10 mouse cellular contexts compared by ENCODE assay signal in the genomic region with DNA sequence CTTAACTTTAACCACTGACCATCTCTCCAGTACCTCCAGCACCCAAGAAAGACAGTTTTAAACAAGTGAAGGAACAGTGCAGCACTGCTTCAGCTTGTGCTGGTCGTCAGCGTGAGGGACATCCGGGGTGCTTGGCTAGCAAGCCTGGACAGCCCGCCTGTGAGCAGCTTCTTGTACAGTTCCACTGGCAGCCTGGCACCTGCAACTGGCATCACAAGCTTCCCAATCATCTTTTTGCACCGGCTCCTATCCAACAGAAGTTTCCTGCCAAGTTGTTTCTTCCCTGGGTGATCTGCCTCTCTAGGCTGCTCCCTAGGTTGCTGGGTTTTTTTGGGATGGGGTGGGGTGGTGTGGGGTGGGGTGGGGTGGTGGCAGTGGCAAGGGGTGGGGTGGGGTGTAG.
DNase-seq lines count a peak whose midpoint lies in the region; ATAC-seq and TF ChIP-seq lines count a peak whose summit lies in the region.
"Had no signal": no experiment of that assay in that cellular context is flagged by ENCODE, and none has a peak within 500 bp of the region (broad histone marks: within the 10 kb centered on the region; RNA-seq: fewer than 3 reads in every experiment).

No protein-coding gene starts in this region.

- intact Hi-C loops in heart, adult 2 months (cut with DNase I) = no loop called here

- no peak for TF ChIP-seq CTCF in heart, adult 2 months (IDR thresholded peaks at IDR 0.05)
- no peak for TF ChIP-seq CTCF in midbrain, postnatal 0 days (IDR thresholded peaks at IDR 0.05)

- no peak overlapping the region for H3K27ac ChIP-seq in heart, adult 2 months
- H3K27ac ChIP-seq in heart, embryonic 11.5 days (ENCODE audit: low read depth, low read length) = no peak overlapping the region
- no peak overlapping the region for H3K27ac ChIP-seq in midbrain, postnatal 0 days (ENCODE audit: low read depth, low read length)
- H3K27ac ChIP-seq in midbrain, embryonic 14.5 days (replicated peaks; ENCODE audit: low read depth, low read length) = no peak overlapping the region
- H3K27ac ChIP-seq: macrophage had no signal

- no peaks in the 10 kb centered on the region for H3K36me3 ChIP-seq in heart, adult 2 months (ENCODE audit: control insufficient read depth, insufficient read depth, low read length)
- H3K36me3 ChIP-seq in heart, embryonic 11.5 days (ENCODE audit: control insufficient read depth, insufficient read depth, low read length) = no peaks in the 10 kb centered on the region
- H3K36me3 ChIP-seq in midbrain, postnatal 0 days (ENCODE audit: insufficient read depth, low read length) = no peaks in the 10 kb centered on the region
- H3K36me3 ChIP-seq in midbrain, embryonic 14.5 days (ENCODE audit: control insufficient read depth, insufficient read depth, low read length) = no peaks in the 10 kb centered on the region

- no peaks in the 10 kb centered on the region for H3K27me3 ChIP-seq in heart, adult 2 months (ENCODE audit: control insufficient read depth, insufficient read depth, low read length)
- no peaks in the 10 kb centered on the region for H3K27me3 ChIP-seq in heart, embryonic 11.5 days (ENCODE audit: control insufficient read depth, insufficient read depth, low read length)
- no peaks in the 10 kb centered on the region for H3K27me3 ChIP-seq in midbrain, postnatal 0 days (ENCODE audit: insufficient read depth, low read length)
- H3K27me3 ChIP-seq in midbrain, embryonic 14.5 days (ENCODE audit: control insufficient read depth, insufficient read depth, low read length) = no peaks in the 10 kb centered on the region

- H3K4me3 ChIP-seq in heart, adult 2 months = no peak overlapping the region
- no peak overlapping the region for H3K4me3 ChIP-seq in heart, embryonic 11.5 days (ENCODE audit: low read depth, low read length)
- no peak overlapping the region for H3K4me3 ChIP-seq in midbrain, postnatal 0 days (ENCODE audit: low read depth, low read length)
- no peak overlapping the region for H3K4me3 ChIP-seq in midbrain, embryonic 14.5 days (replicated peaks; ENCODE audit: low read depth, low read length)

- no peak for ATAC-seq in heart, embryonic 11.5 days (replicated peaks; ENCODE audit: insufficient number of reproducible peaks, low FRiP score, low TSS enrichment)
- no peak for ATAC-seq in midbrain, postnatal 0 days (ENCODE audit: low FRiP score)
- ATAC-seq in midbrain, embryonic 14.5 days (ENCODE audit: low FRiP score, low TSS enrichment) = no peak

- H3K79me2 ChIP-seq in heart, adult 2 months (replicated peaks; ENCODE audit: control insufficient read depth, insufficient read depth, low read length) = no peaks in the 10 kb centered on the region

- TF ChIP-seq EP300 in heart, adult 2 months (IDR thresholded peaks at IDR 0.05; ENCODE audit: insufficient read depth, low read depth, low read length) = no peak

- H3K9ac ChIP-seq in heart, adult 2 months (ENCODE audit: low read depth, low read length) = no peak overlapping the region
- no peak overlapping the region for H3K9ac ChIP-seq in heart, embryonic 11.5 days (ENCODE audit: low read depth, low read length)
- no peak overlapping the region for H3K9ac ChIP-seq in midbrain, postnatal 0 days (replicated peaks; ENCODE audit: low read length, poor library complexity, severe bottlenecking)
- H3K9ac ChIP-seq in midbrain, embryonic 14.5 days (replicated peaks; ENCODE audit: low read length) = no peak overlapping the region

- DNase-seq in heart, adult 2 months = peak; percentile 38 to 68
- peak; percentile 12 for DNase-seq in midbrain, postnatal 0 days (ENCODE audit: low spot score)
- no peak for DNase-seq in midbrain, embryonic 14.5 days
- DNase-seq in heart, adult 8-10 months (ENCODE audit: low spot score) = peak; percentile 56
- DNase-seq in right cerebral cortex, postnatal 4 days = peak; percentile 40
- DNase-seq in spleen, postnatal 10 days (ENCODE audit: low spot score in 2 of 2) = no peak
- DNase-seq: kidney, adult 8-10 months; liver had no signal

- 55% methylated on average over 5 of the region's 5 CpGs for whole genome bisulfite sequencing in heart, adult 2 months
- 83% methylated on average over 5 of the region's 5 CpGs for WGBS in heart, embryonic 11.5 days (ENCODE audit: insufficient replicate concordance)
- 80% methylated on average over 5 of the region's 5 CpGs for WGBS in midbrain, postnatal 0 days
- 83% methylated on average over 5 of the region's 5 CpGs for WGBS in midbrain, embryonic 14.5 days

- H3K4me2 ChIP-seq in heart, embryonic 11.5 days = no peak overlapping the region
- no peak overlapping the region for H3K4me2 ChIP-seq in midbrain, postnatal 0 days (ENCODE audit: low read depth, low read length, poor library complexity, severe bottlenecking)
- no peak overlapping the region for H3K4me2 ChIP-seq in midbrain, embryonic 14.5 days (ENCODE audit: low read length)

- peaks cover 4% of the 10 kb centered on the region; the same call in 1 of the 2 replicates for H3K9me3 ChIP-seq in heart, embryonic 11.5 days (replicated peaks; ENCODE audit: control insufficient read depth, low read length)
- no peaks in the 10 kb centered on the region for H3K9me3 ChIP-seq in midbrain, postnatal 0 days (ENCODE audit: low read length)
- no peaks in the 10 kb centered on the region for H3K9me3 ChIP-seq in midbrain, embryonic 14.5 days (ENCODE audit: control insufficient read depth, low read length)

- H3K4me1 ChIP-seq in heart, adult 2 months (ENCODE audit: control insufficient read depth, insufficient read depth, low read length) = no peaks in the 10 kb centered on the region
- H3K4me1 ChIP-seq in heart, embryonic 11.5 days (ENCODE audit: control insufficient read depth, insufficient read depth, low read length) = no peaks in the 10 kb centered on the region
- no peaks in the 10 kb centered on the region for H3K4me1 ChIP-seq in midbrain, postnatal 0 days (ENCODE audit: insufficient read depth, low read length)
- no peaks in the 10 kb centered on the region for H3K4me1 ChIP-seq in midbrain, embryonic 14.5 days (ENCODE audit: control insufficient read depth, insufficient read depth, low read length)

- TF ChIP-seq POLR2A in heart, adult 2 months (IDR thresholded peaks at IDR 0.05; ENCODE audit: insufficient read depth, low read depth, low read length) = no peak

Comparison
In these comparisons a context has a peak if more than half of its experiments do, and no peak if none do; other contexts are left out.
1. DNase-seq: peak in heart, adult 2 months (2 of 2), midbrain, postnatal 0 days (single experiment), heart, adult 8-10 months (single experiment) and right cerebral cortex, postnatal 4 days (single experiment); none in midbrain, embryonic 14.5 days (single experiment) and spleen, postnatal 10 days (0 of 2).